Mouse (Mus musculus): ENCODE results near the gene Smagp. TPM values are rescaled to one million over a fixed set of nuclear protein-coding genes. Genes with fewer than 3 reads are reported as not detected.

Smagp gene
- polyA plus RNA-seq, 1 experiment from 2014 or later, result 28.4 TPM

DNA sequence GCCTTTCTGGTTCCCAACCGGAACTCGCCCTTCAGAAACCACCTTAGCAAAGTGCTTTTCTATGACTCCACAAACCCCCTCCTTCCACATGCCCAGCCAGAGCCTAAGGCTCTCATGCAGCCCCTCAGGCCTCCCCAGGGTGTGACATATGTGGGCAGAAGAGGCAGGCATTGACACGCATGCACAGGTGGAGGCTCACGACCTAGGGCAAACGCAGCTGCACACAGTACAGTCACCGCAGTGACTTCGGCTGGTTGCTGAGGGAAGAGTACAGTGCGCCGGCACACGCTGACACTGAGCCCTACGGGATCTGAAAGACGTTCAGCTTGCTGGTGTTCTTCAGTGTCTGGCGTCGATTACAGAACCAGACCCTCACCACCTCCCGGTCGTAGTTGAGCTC, 58.8 kb downstream of the Smagp start:
- Histone ChIP-seq H3K36me3 (ENCODE audit: control insufficient read depth, insufficient read depth, low read length) (peaks cover 3% of the 10 kb centered on the region; the same call in 1 of the 2 replicates), H3K4me1 (ENCODE audit: control insufficient read depth, insufficient read depth, low read length) (peaks cover 6% of the 10 kb centered on the region; the same call in 1 of the 2 replicates), H3K27ac (ENCODE audit: low read depth, low read length) (no peak overlapping the region), H3K27me3 (ENCODE audit: control insufficient read depth, insufficient read depth, low read length) (no peaks in the 10 kb centered on the region), H3K4me2 (replicated peaks; ENCODE audit: low read depth, low read length) (no peak overlapping the region), H3K4me3 (ENCODE audit: low read length) (no peak overlapping the region), H3K9ac (ENCODE audit: low read depth, low read length) (no peak overlapping the region), H3K9me3 (ENCODE audit: control insufficient read depth, low read length) (no peaks in the 10 kb centered on the region)
- ATAC-seq (ENCODE audit: low FRiP score, low TSS enrichment), result no peak
- 84% methylated on average over 16 of the region's 16 CpGs for WGBS

DNA sequence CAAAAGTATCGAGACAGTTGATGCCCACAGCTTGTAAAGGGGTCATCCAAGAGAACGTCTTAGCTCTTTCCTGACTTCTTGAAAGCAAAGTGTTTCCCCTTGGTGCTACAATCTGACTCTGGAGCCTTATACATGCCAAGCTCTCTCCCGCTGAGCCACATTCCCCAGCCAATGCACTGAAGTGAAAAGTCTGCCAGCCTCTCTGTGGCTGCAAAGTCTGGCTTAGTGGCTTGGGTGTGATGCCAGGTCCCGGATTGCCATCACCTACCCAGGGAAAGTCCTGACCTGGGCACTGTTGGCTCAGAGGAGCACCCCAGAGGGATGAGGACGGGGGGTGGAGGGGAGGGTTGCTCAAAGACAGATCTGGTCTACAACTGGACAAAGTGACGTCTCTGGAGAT, 59.9 kb downstream of the Smagp start:
- H3K4me2 ChIP-seq (replicated peaks; ENCODE audit: low read depth, low read length), result no peak overlapping the region
- no peak overlapping the region for H3K4me3 ChIP-seq (ENCODE audit: low read length)

DNA sequence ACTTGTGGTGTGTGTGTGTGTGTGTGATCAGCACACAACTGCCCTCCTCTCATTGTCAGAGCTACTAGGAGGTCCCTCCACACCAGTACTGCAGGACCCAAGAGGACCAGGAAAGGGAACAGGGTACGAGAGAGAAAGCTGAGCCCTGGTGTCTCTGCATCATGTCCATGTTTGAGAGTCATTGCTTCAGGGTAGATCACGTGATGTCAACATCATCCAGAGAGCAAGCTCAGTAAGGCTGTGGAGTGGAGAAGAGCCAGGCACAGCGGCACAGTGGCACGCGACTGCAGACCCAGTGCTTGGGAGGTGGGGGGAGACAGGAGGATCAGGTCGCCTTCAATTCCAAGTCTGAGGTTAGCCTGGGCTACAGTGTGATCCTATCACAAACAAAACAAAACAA, 60.3 kb downstream of the Smagp start:
- H3K27me3 ChIP-seq (ENCODE audit: control insufficient read depth, insufficient read depth, low read length), result no peaks in the 10 kb centered on the region
- no peak overlapping the region for H3K27ac ChIP-seq (ENCODE audit: low read depth, low read length)
- peaks cover 3% of the 10 kb centered on the region; the same call in 1 of the 2 replicates for H3K36me3 ChIP-seq (ENCODE audit: control insufficient read depth, insufficient read depth, low read length)
- H3K4me3 ChIP-seq (ENCODE audit: low read length), result no peak overlapping the region
- H3K9me3 ChIP-seq (ENCODE audit: control insufficient read depth, low read length), result no peaks in the 10 kb centered on the region
- ATAC-seq (ENCODE audit: low FRiP score, low TSS enrichment), result no peak
- no peak overlapping the region for H3K4me2 ChIP-seq (replicated peaks; ENCODE audit: low read depth, low read length)
- peaks cover 6% of the 10 kb centered on the region; the same call in 1 of the 2 replicates for H3K4me1 ChIP-seq (ENCODE audit: control insufficient read depth, insufficient read depth, low read length)
- WGBS, result 85% methylated on average over 6 of the region's 6 CpGs
- H3K9ac ChIP-seq (ENCODE audit: low read depth, low read length), result no peak overlapping the region

More for the DNA sequence above, 59.9 kb downstream of the Smagp start:
- Histone ChIP-seq H3K36me3 (ENCODE audit: control insufficient read depth, insufficient read depth, low read length) (peaks cover 3% of the 10 kb centered on the region; the same call in 1 of the 2 replicates), H3K27ac (ENCODE audit: low read depth, low read length) (no peak overlapping the region), H3K9me3 (ENCODE audit: control insufficient read depth, low read length) (no peaks in the 10 kb centered on the region), H3K27me3 (ENCODE audit: control insufficient read depth, insufficient read depth, low read length) (no peaks in the 10 kb centered on the region), H3K9ac (ENCODE audit: low read depth, low read length) (no peak overlapping the region), H3K4me1 (ENCODE audit: control insufficient read depth, insufficient read depth, low read length) (peaks cover 6% of the 10 kb centered on the region; the same call in 1 of the 2 replicates)
- no peak for ATAC-seq (ENCODE audit: low FRiP score, low TSS enrichment)
- 82% methylated on average over 6 of the region's 6 CpGs for WGBS

DNA sequence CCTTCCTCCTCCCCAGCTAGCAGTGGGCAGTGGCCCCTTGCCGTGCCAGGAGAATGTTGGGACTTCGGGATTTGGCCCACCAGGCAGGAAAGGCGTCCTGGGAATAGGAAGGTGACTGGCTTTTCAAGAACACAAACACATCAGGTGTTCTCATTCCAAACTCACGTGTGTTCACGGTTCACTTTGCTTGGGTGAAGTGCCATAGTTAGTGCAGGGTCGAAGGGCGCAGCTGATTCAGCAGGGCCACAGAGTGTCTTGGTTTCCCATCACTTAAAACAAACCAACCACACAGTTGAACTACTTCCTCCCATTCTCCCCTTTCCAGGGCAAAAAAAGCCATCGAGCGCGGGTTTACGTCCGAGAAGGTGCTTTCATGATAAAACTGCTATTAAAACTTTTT, 61.4 kb downstream of the Smagp start:
- ATAC-seq (ENCODE audit: low FRiP score, low TSS enrichment), result no peak
- no peak overlapping the region for H3K27ac ChIP-seq (ENCODE audit: low read depth, low read length)
- no peaks in the 10 kb centered on the region for H3K27me3 ChIP-seq (ENCODE audit: control insufficient read depth, insufficient read depth, low read length)
- H3K9me3 ChIP-seq (ENCODE audit: control insufficient read depth, low read length), result no peaks in the 10 kb centered on the region
- no peak overlapping the region for H3K9ac ChIP-seq (ENCODE audit: low read depth, low read length)
- peaks cover 3% of the 10 kb centered on the region; the same call in 1 of the 2 replicates for H3K36me3 ChIP-seq (ENCODE audit: control insufficient read depth, insufficient read depth, low read length)
- peaks cover 6% of the 10 kb centered on the region; the same call in 1 of the 2 replicates for H3K4me1 ChIP-seq (ENCODE audit: control insufficient read depth, insufficient read depth, low read length)
- 80% methylated on average over 12 of the region's 12 CpGs for WGBS
- no peak overlapping the region for H3K4me3 ChIP-seq (ENCODE audit: low read length)
- no peak overlapping the region for H3K4me2 ChIP-seq (replicated peaks; ENCODE audit: low read depth, low read length)

DNA sequence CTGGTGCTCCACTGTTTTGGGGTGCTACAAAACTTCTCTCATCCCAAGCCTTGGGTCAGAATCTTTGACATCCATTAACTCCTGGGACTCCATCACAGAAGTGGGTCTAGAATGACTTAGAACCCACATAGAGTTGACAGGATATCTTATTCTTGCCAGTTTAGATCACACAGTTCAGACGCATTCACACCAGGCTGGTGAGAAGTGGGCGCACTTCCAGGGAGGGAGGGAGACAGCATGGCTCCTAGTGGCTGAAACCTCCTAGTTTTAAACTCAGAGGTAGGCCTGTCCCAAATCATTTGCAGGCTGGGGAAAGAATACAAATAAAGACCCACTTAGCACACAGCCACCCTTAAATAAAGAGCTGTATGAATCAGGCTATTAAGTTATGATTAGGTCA, 62.4 kb downstream of the Smagp start:
- H3K9ac ChIP-seq (ENCODE audit: low read depth, low read length), result no peak overlapping the region
- WGBS, result 84% methylated on average over 2 of the region's 2 CpGs
- H3K4me2 ChIP-seq (replicated peaks; ENCODE audit: low read depth, low read length), result no peak overlapping the region
- H3K27ac ChIP-seq (ENCODE audit: low read depth, low read length), result peak overlapping the region; percentile 37; the same call in 1 of the 2 replicates
- no peaks in the 10 kb centered on the region for H3K9me3 ChIP-seq (ENCODE audit: control insufficient read depth, low read length)
- H3K4me1 ChIP-seq (ENCODE audit: control insufficient read depth, insufficient read depth, low read length), result peaks cover 6% of the 10 kb centered on the region; the same call in 1 of the 2 replicates
- H3K27me3 ChIP-seq (ENCODE audit: control insufficient read depth, insufficient read depth, low read length), result no peaks in the 10 kb centered on the region
- H3K36me3 ChIP-seq (ENCODE audit: control insufficient read depth, insufficient read depth, low read length), result peaks cover 3% of the 10 kb centered on the region; the same call in 1 of the 2 replicates
- no peak for ATAC-seq (ENCODE audit: low FRiP score, low TSS enrichment)
- no peak overlapping the region for H3K4me3 ChIP-seq (ENCODE audit: low read length)

DNA sequence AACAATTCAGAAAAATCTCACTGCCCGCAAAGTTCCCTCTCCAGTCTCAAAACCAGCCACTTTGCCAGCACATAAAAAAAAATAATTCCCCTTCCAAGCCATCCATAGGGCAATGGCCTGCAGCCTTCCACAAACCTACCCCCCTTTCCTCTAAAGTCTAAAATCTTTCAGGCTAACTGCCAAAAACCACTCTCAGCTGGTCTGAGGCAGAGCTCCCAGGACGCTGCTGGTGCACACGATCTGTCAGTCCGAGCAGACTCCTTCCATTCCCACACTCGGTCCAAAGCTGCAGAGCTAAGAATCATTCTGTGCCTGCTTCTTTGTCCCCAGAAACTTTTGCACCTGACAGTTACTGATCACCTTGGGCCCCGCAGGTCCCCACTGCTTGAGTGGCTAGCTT, 62.8 kb downstream of the Smagp start:
- no peak overlapping the region for H3K9ac ChIP-seq (ENCODE audit: low read depth, low read length)
- peaks cover 6% of the 10 kb centered on the region; the same call in 1 of the 2 replicates for H3K4me1 ChIP-seq (ENCODE audit: control insufficient read depth, insufficient read depth, low read length)
- H3K27me3 ChIP-seq (ENCODE audit: control insufficient read depth, insufficient read depth, low read length), result no peaks in the 10 kb centered on the region
- H3K9me3 ChIP-seq (ENCODE audit: control insufficient read depth, low read length), result no peaks in the 10 kb centered on the region
- peak overlapping the region; percentile 37; the same call in 1 of the 2 replicates for H3K27ac ChIP-seq (ENCODE audit: low read depth, low read length)
- 48% methylated on average over 6 of the region's 6 CpGs for WGBS
- ATAC-seq (ENCODE audit: low FRiP score, low TSS enrichment), result no peak
- H3K4me2 ChIP-seq (replicated peaks; ENCODE audit: low read depth, low read length), result no peak overlapping the region
- H3K36me3 ChIP-seq (ENCODE audit: control insufficient read depth, insufficient read depth, low read length), result peaks cover 3% of the 10 kb centered on the region; the same call in 1 of the 2 replicates
- H3K4me3 ChIP-seq (ENCODE audit: low read length), result no peak overlapping the region

Small RNA genes lying within 50 kb of the gene (microRNA-seq; reads per million reads assigned to microRNA genes)
- gene Mir6961, result not detected

Other genes with a start within 250 kb of the Smagp start
- 0.14 TPM in 1 of 2 replicates, not detected in the other for gene Gm5475, start 214.8 kb downstream of the Smagp start, polyA plus RNA-seq (2014; fragmentation: Nextera tagmentation; extraction: Ambion mirVana)
- gene Slc11a2, start 211.9 kb downstream of the Smagp start, polyA plus RNA-seq (2014; fragmentation: Nextera tagmentation; extraction: Ambion mirVana), result 16.4 and 22.6 TPM in 2 replicates
- 19.2 and 25.4 TPM in 2 replicates for gene Letmd1, start 167.9 kb downstream of the Smagp start, polyA plus RNA-seq (2014; fragmentation: Nextera tagmentation; extraction: Ambion mirVana)
- gene Csrnp2, start 141.5 kb downstream of the Smagp start, polyA plus RNA-seq (2014; fragmentation: Nextera tagmentation; extraction: Ambion mirVana), result 14.5 and 18.6 TPM in 2 replicates
- 17.7 and 32.9 TPM in 2 replicates for gene Tfcp2, start 84.9 kb downstream of the Smagp start, polyA plus RNA-seq (2014; fragmentation: Nextera tagmentation; extraction: Ambion mirVana)
- 9.6 and 14.6 TPM in 2 replicates for gene Pou6f1, start 37.0 kb downstream of the Smagp start, polyA plus RNA-seq (2014; fragmentation: Nextera tagmentation; extraction: Ambion mirVana)
- 236 and 274 TPM in 2 replicates for gene Dazap2, start 21.6 kb downstream of the Smagp start, polyA plus RNA-seq (2014; fragmentation: Nextera tagmentation; extraction: Ambion mirVana)
- gene Bin2, start 32.6 kb upstream of the Smagp start, polyA plus RNA-seq (2014; fragmentation: Nextera tagmentation; extraction: Ambion mirVana), result 2.1 and 2.4 TPM in 2 replicates
- gene Cela1, start 51.0 kb upstream of the Smagp start, polyA plus RNA-seq (2014; fragmentation: Nextera tagmentation; extraction: Ambion mirVana), result 9.4 and 9.9 TPM in 2 replicates
- gene Galnt6, start 92.4 kb upstream of the Smagp start, polyA plus RNA-seq (2014; fragmentation: Nextera tagmentation; extraction: Ambion mirVana), result 0.16 and 0.17 TPM in 2 replicates
- 7.6 and 8.5 TPM in 2 replicates for gene Slc4a8, start 124.8 kb upstream of the Smagp start, polyA plus RNA-seq (2014; fragmentation: Nextera tagmentation; extraction: Ambion mirVana)
- gene Scn8a, start 232.9 kb upstream of the Smagp start, polyA plus RNA-seq (2014; fragmentation: Nextera tagmentation; extraction: Ambion mirVana), result 15.1 and 18.4 TPM in 2 replicates

Data from kidney, embryonic 14.5 days (tissue).